Mouse (Mus musculus) heart, embryonic 15.5 days (tissue): Measurements from ENCODE around the gene Gpr107. TPM values are rescaled to one million over a fixed set of nuclear protein-coding genes. Genes with fewer than 3 reads are reported as not detected.
A peak's percentile ranks its signal among the peaks of the same experiment; 100 is the strongest.

Source experiments
- ATAC-seq: fragments of 200-750 bp; cut with Nextera tagmentation; replicated peaks from 2 replicates; pipeline ENCODE4 v1.8.0; 2017; ENCODE audit warnings: low read depth, moderate TSS enrichment; ENCODE audit not compliant: insufficient number of reproducible peaks, insufficient read depth, low FRiP score
- H3K27ac ChIP-seq: fragments of 300-500 bp; sonication (generic); 2 replicates; pipeline ENCODE4 v1.5.1; 2015; ENCODE audit warnings: mild to moderate bottlenecking, inconsistent platforms
- H3K27me3 ChIP-seq: fragments of 300-500 bp; sonication (generic); 2 replicates; pipeline ENCODE4 v1.6.1; 2015; ENCODE audit warnings: inconsistent platforms
- H3K36me3 ChIP-seq: fragments of 300-500 bp; sonication (generic); 2 replicates; pipeline ENCODE4 v1.6.1; 2015; ENCODE audit warnings: mild to moderate bottlenecking, inconsistent platforms
- H3K4me1 ChIP-seq: fragments of 300-500 bp; sonication (generic); replicated peaks from 2 replicates; pipeline ENCODE4 v1.6.1; 2015; ENCODE audit warnings: inconsistent platforms
- H3K4me2 ChIP-seq: fragments of 300-500 bp; sonication (generic); 2 replicates; pipeline ENCODE4 v1.6.1; 2015; ENCODE audit warnings: inconsistent platforms, mild to moderate bottlenecking, moderate library complexity
- H3K4me3 ChIP-seq: fragments of 300-500 bp; sonication (generic); 2 replicates; pipeline ENCODE4 v1.5.1; 2015; ENCODE audit warnings: mild to moderate bottlenecking, inconsistent platforms
- H3K9ac ChIP-seq: fragments of 300-500 bp; sonication (generic); 2 replicates; pipeline ENCODE4 v1.6.1; 2015; ENCODE audit warnings: mild to moderate bottlenecking, inconsistent platforms
- H3K9me3 ChIP-seq: fragments of 300-500 bp; sonication (generic); replicated peaks from 2 replicates; pipeline ENCODE4 v1.6.1; 2016; ENCODE audit warnings: inconsistent platforms
- WGBS: fragments of 180-500 bp; shearing (Covaris S2); methylation state at CpG from one replicate; pipeline ENCODE4 v1.1.7; 2015; ENCODE audit warnings: mixed read lengths; 5-methylcytosine and 5-hydroxymethylcytosine counted together
- polyA plus RNA-seq: library from polyadenylated mRNA; unstranded; fragments of >200 nt; fragmentation: Nextera tagmentation; extraction: Ambion mirVana; gene quantifications from 2 replicates; pipeline ENCODE4 v1.2.1, GENCODE M21; 2015

Gpr107 gene
- polyA plus RNA-seq, 1 experiment from 2014 or later = 26.4 TPM

- H3K36me3 ChIP-seq = no peaks in the 10 kb centered on the region
- peaks cover 41% of the 10 kb centered on the region for H3K4me1 ChIP-seq
- H3K9ac ChIP-seq = no peak overlapping the region
- peak overlapping the region; percentile 36; the same call in 1 of the 2 replicates for H3K27ac ChIP-seq
- 64% methylated on average over 10 of the region's 10 CpGs for WGBS
- H3K9me3 ChIP-seq = no peaks in the 10 kb centered on the region
- no peak overlapping the region for H3K4me2 ChIP-seq
- no peak overlapping the region for H3K4me3 ChIP-seq
- no peaks in the 10 kb centered on the region for H3K27me3 ChIP-seq
- ATAC-seq = no peak
Observed at GRCm38 (mm10) chr2:31115943-31116731, 36.0 kb upstream of the Gpr107 start.

- no peak for ATAC-seq
- H3K9me3 ChIP-seq = no peaks in the 10 kb centered on the region
- H3K27me3 ChIP-seq = no peaks in the 10 kb centered on the region
- H3K4me3 ChIP-seq = no peak overlapping the region
- WGBS = 82% methylated on average over 3 of the region's 3 CpGs
- H3K9ac ChIP-seq = no peak overlapping the region
- no peaks in the 10 kb centered on the region for H3K36me3 ChIP-seq
- H3K27ac ChIP-seq = no peak overlapping the region
- H3K4me2 ChIP-seq = no peak overlapping the region
- peaks cover 38% of the 10 kb centered on the region for H3K4me1 ChIP-seq
Observed at GRCm38 (mm10) chr2:31118211-31118610, 33.9 kb upstream of the Gpr107 start.

- Histone ChIP-seq H3K36me3 (no peaks in the 10 kb centered on the region), H3K27ac (peak overlapping the region; percentile 79), H3K9me3 (no peaks in the 10 kb centered on the region), H3K4me2 (no peak overlapping the region), H3K9ac (no peak overlapping the region), H3K27me3 (no peaks in the 10 kb centered on the region), H3K4me3 (no peak overlapping the region), H3K4me1 (peaks cover 42% of the 10 kb centered on the region)
- WGBS = 85% methylated on average over 10 of the region's 10 CpGs
- no peak for ATAC-seq
Observed at GRCm38 (mm10) chr2:31118639-31119380, 33.3 kb upstream of the Gpr107 start.

DNA sequence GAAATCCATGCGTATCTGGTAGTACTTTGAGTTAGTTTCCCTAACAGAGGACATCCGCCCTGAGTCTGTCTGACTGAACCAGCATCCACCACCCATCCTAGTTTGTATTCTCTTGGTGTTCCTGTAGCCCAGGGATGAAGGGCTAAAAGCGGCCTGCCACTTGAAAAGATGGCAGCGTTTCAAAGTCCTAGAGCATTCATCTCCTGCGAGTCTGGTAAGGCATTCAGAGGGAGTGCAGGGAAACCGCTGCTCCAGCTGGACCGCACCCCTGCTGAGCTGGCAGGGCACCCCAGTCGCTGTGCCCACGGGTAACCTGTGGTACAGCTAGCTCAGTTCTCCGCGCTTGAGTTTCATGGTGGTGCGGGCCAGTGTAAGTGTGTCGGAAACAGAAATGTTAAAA, 32.3 kb upstream of the Gpr107 start:
- peak overlapping the region; percentile 6; the same call in 1 of the 2 replicates for H3K4me2 ChIP-seq
- H3K4me1 ChIP-seq = peaks cover 52% of the 10 kb centered on the region
- no peaks in the 10 kb centered on the region for H3K27me3 ChIP-seq
- H3K27ac ChIP-seq = peak overlapping the region; percentile 79
- no peak for ATAC-seq
- no peaks in the 10 kb centered on the region for H3K9me3 ChIP-seq
- H3K36me3 ChIP-seq = no peaks in the 10 kb centered on the region
- no peak overlapping the region for H3K9ac ChIP-seq
- no peak overlapping the region for H3K4me3 ChIP-seq
- 50% methylated on average over 13 of the region's 13 CpGs for WGBS

GRCm38 (mm10) chr2:31121131-31121693, 30.9 kb upstream of the Gpr107 start:
- ATAC-seq = no peak
- WGBS = 63% methylated on average over 7 of the region's 7 CpGs
- Histone ChIP-seq H3K9me3 (no peaks in the 10 kb centered on the region), H3K4me2 (no peak overlapping the region), H3K9ac (no peak overlapping the region), H3K4me1 (peaks cover 53% of the 10 kb centered on the region), H3K27me3 (no peaks in the 10 kb centered on the region), H3K36me3 (no peaks in the 10 kb centered on the region), H3K4me3 (no peak overlapping the region), H3K27ac (peak overlapping the region; percentile 55)

DNA sequence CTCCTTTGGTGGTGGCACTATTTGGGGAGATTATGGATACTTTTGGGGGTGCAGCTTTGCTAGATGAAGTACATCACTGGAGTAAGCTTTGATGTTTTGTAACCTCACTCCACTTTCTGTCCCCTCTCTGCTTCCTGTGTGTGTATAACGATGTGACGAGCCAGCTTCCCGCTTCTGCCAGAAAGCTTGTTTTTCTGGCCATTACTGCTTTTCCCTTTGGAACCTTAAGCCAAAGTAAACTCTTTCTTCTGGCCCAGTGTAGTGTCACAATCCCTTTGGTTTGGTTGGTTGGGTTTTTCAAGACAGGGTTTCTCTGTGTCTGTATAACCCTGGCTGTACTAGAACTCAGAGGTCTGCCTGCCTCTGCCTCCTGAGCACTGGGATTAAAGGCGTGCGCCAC, 29.3 kb upstream of the Gpr107 start:
- Histone ChIP-seq H3K36me3 (no peaks in the 10 kb centered on the region), H3K4me2 (no peak overlapping the region), H3K4me3 (no peak overlapping the region), H3K27me3 (no peaks in the 10 kb centered on the region), H3K27ac (no peak overlapping the region), H3K9ac (no peak overlapping the region), H3K9me3 (no peaks in the 10 kb centered on the region), H3K4me1 (peaks cover 57% of the 10 kb centered on the region)
- WGBS = 83% methylated on average over 5 of the region's 5 CpGs
- no peak for ATAC-seq

DNA sequence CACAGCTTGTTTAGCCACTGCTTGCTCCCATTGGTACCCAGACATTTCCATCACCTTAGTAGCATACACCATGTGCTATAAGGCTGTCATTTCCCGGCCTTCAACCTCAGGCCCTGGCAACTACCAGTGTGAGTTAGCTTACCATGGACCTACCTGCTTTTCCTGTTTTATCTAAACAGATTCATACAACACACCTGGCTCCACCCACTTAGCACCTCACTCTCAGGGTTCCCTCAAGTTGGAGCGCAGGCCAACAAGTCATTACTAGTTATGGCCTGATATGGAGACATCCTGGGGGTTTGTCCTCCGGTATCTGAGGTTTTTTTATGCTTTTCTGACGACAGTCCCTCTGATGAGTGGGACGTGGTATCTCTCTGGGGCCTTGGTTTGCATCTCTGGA, 28.6 kb upstream of the Gpr107 start:
- no peak overlapping the region for H3K9ac ChIP-seq
- WGBS = 71% methylated on average over 5 of the region's 5 CpGs
- H3K4me1 ChIP-seq = peaks cover 63% of the 10 kb centered on the region
- no peaks in the 10 kb centered on the region for H3K36me3 ChIP-seq
- no peak for ATAC-seq
- no peak overlapping the region for H3K4me2 ChIP-seq
- no peak overlapping the region for H3K4me3 ChIP-seq
- no peaks in the 10 kb centered on the region for H3K27me3 ChIP-seq
- no peaks in the 10 kb centered on the region for H3K9me3 ChIP-seq
- H3K27ac ChIP-seq = peak overlapping the region; percentile 81; the same call in 1 of the 2 replicates

GRCm38 (mm10) chr2:31124694-31125093, 27.4 kb upstream of the Gpr107 start:
- Histone ChIP-seq H3K27ac (peak overlapping the region; percentile 81), H3K4me2 (peak overlapping the region; percentile 5; the same call in 1 of the 2 replicates), H3K27me3 (no peaks in the 10 kb centered on the region), H3K9me3 (no peaks in the 10 kb centered on the region), H3K4me1 (peaks cover 55% of the 10 kb centered on the region), H3K9ac (no peak overlapping the region), H3K36me3 (no peaks in the 10 kb centered on the region), H3K4me3 (no peak overlapping the region)
- WGBS = 34% methylated on average over 2 of the region's 2 CpGs
- peak; percentile 58 for ATAC-seq

DNA sequence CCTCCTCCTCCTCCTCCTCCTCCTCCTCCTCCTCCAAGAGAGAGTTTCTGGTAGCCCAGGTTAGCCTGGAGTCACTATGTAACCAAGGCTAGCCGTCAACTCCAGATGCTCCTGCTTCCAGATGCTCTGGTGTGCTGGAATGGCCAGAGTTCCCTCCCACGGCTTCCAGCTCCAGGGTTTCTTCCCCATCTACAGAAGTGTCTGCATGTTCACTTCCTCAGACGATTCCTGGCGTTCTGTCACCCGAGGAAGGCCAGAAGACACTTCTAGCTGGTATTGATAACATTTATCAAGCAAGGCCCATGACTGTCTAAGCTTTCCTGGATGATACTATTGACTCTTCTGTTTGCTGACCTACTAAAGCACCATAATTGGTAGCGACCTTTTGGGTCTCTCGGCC, 27.0 kb upstream of the Gpr107 start:
- H3K9ac ChIP-seq = no peak overlapping the region
- WGBS = 56% methylated on average over 7 of the region's 7 CpGs
- peak overlapping the region; percentile 81 for H3K27ac ChIP-seq
- H3K4me3 ChIP-seq = no peak overlapping the region
- no peaks in the 10 kb centered on the region for H3K36me3 ChIP-seq
- ATAC-seq = no peak
- H3K27me3 ChIP-seq = no peaks in the 10 kb centered on the region
- H3K9me3 ChIP-seq = no peaks in the 10 kb centered on the region
- H3K4me2 ChIP-seq = no peak overlapping the region
- peaks cover 55% of the 10 kb centered on the region for H3K4me1 ChIP-seq

GRCm38 (mm10) chr2:31126048-31126447, 26.1 kb upstream of the Gpr107 start:
- Histone ChIP-seq H3K27me3 (no peaks in the 10 kb centered on the region), H3K27ac (no peak overlapping the region; the same call in 1 of the 2 replicates), H3K36me3 (no peaks in the 10 kb centered on the region), H3K4me1 (peaks cover 61% of the 10 kb centered on the region), H3K9me3 (no peaks in the 10 kb centered on the region), H3K4me2 (no peak overlapping the region), H3K4me3 (no peak overlapping the region), H3K9ac (no peak overlapping the region)
- 92% methylated on average over 9 of the region's 9 CpGs for WGBS
- no peak for ATAC-seq

DNA sequence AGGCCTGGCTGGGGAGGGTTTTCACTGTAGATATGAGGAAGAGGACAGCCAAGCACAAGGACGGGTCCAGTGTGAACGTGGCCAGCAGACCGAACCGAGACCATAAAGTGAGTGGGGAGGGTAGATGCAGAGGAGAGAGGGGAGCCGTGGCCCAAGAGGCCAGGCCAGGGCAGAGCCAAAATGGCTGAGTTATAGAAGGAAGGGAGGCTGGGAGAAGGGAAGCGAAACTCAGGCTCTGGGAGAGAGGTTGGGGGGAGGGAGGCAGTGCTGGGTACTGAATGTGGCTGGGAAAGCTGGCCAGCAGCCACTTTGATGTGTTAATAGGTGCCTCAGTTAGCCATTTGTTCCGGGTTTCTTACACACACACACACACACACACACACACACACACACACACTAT, 24.9 kb upstream of the Gpr107 start:
- no peaks in the 10 kb centered on the region for H3K9me3 ChIP-seq
- H3K4me3 ChIP-seq = no peak overlapping the region
- H3K4me2 ChIP-seq = no peak overlapping the region
- no peak overlapping the region for H3K9ac ChIP-seq
- peak overlapping the region; percentile 34; the same call in 1 of the 2 replicates for H3K27ac ChIP-seq
- H3K36me3 ChIP-seq = no peaks in the 10 kb centered on the region
- 65% methylated on average over 7 of the region's 7 CpGs for WGBS
- H3K27me3 ChIP-seq = no peaks in the 10 kb centered on the region
- peaks cover 67% of the 10 kb centered on the region for H3K4me1 ChIP-seq
- ATAC-seq = no peak
